Mouse (Mus musculus) brain, embryonic 14.5 days (tissue): ENCODE measurements around the gene Bcl9l.

Experiments used
- CTCF ChIP-seq: fragments of 200-500 bp; IDR thresholded peaks from 2 replicates; pipeline ENCODE4 v1.5.1; 2012; ENCODE audit warnings: inconsistent platforms, mild to moderate bottlenecking, moderate library complexity, borderline replicate concordance; ENCODE audit not compliant: insufficient read depth, insufficient read length; ENCODE audit errors: extremely low read depth
- POLR2A ChIP-seq: fragments of 200-500 bp; IDR thresholded peaks from 2 replicates; pipeline ENCODE4 v1.6.1; 2012; ENCODE audit warnings: mild to moderate bottlenecking, inconsistent platforms, borderline replicate concordance; ENCODE audit not compliant: poor library complexity, insufficient read depth, insufficient read length, severe bottlenecking; ENCODE audit errors: extremely low read depth

DNA sequence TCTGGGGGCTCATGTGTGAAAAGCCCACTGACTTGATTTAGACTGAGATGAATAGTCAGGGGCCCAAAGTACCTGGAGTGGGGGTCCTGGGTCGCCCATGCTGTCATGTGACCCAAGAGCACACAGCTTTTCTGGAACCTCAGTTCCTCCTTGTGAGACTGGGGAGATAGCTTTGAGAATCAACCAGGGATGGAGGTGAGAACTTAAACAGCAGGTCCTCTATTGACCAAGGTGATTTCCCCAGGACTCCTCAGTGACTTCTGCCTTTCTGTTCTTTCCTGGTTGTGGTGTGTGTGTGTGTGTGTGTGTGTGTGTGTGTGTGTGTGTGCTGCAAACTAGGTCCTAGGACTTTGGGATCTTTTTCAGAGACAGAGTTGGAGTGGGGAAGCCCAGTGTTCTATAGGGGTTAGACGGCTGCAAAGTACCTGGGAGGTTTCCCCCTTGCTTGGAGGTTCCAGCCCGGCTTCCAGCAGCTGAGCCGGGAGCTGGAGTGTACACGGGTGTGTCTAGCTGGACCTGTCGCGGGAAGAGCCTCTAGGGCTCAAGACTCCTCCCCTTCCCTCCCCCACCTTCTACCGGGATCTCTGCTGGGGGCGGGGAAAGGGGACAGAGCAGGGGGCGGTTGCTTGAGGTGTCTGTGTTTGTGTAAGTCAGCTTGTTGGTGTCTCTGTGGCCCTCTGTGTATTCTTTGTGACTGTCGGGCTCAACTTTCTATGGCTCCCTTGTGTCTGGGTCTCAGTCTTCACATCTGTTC is 15.2 kb downstream of the Bcl9l start:
- TF ChIP-seq POLR2A (no peak), CTCF (no peak)
